Mouse (Mus musculus) forebrain, postnatal 0 days (tissue): ENCODE measurements around the gene Hist2h3c1. TPM values are rescaled to one million over a fixed set of nuclear protein-coding genes. Genes with fewer than 3 reads are reported as not detected.
"Not testable (repeated sequence)": the region's sequence is repeated elsewhere in the genome, so short reads cannot be mapped to it uniquely, and the experiment has no call there.

Source experiments
- ATAC-seq: fragments of 200-750 bp; cut with Nextera tagmentation; 2 replicates; pipeline ENCODE4 v1.8.0; 2017; ENCODE audit warnings: mild to moderate bottlenecking, moderate library complexity
- DNase-seq: peaks from one replicate; pipeline ENCODE4 v3.0.0-alpha.2; 2015
- H3K27ac ChIP-seq: fragments of 300-500 bp; sonication (generic); 2 replicates; pipeline ENCODE4 v1.5.1; 2014; ENCODE audit warnings: low read depth, mild to moderate bottlenecking, antibody characterized with exemption, low read length, moderate library complexity, mixed read lengths
- H3K27me3 ChIP-seq: fragments of 300-500 bp; sonication (generic); 2 replicates; pipeline ENCODE4 v1.6.1; 2014; ENCODE audit warnings: mild to moderate bottlenecking, low read length, mixed read lengths; ENCODE audit not compliant: insufficient read depth
- H3K36me3 ChIP-seq: fragments of 300-500 bp; sonication (generic); 2 replicates; pipeline ENCODE4 v1.6.1; 2014; ENCODE audit warnings: mild to moderate bottlenecking, moderate library complexity; ENCODE audit not compliant: insufficient read depth
- H3K4me1 ChIP-seq: fragments of 300-500 bp; sonication (generic); 2 replicates; pipeline ENCODE4 v1.6.1; 2014; ENCODE audit warnings: antibody characterized with exemption; ENCODE audit not compliant: insufficient read depth
- H3K4me2 ChIP-seq: fragments of 300-500 bp; sonication (generic); 2 replicates; pipeline ENCODE4 v1.6.1; 2014; ENCODE audit warnings: low read depth, mild to moderate bottlenecking, moderate library complexity
- H3K4me3 ChIP-seq: fragments of 300-500 bp; sonication (generic); 2 replicates; pipeline ENCODE4 v1.5.1; 2014; ENCODE audit warnings: low read depth, low read length, mixed read lengths
- H3K9ac ChIP-seq: fragments of 300-500 bp; sonication (generic); 2 replicates; pipeline ENCODE4 v1.6.1; 2014; ENCODE audit warnings: mild to moderate bottlenecking
- H3K9me3 ChIP-seq: fragments of 300-500 bp; sonication (generic); 2 replicates; pipeline ENCODE4 v1.6.1; 2016; ENCODE audit warnings: low read length
- CTCF ChIP-seq: sonication (generic); IDR thresholded peaks from 2 replicates; pipeline ENCODE4 v1.5.1; 2016; ENCODE audit warnings: antibody characterized with exemption, control low read depth, low read depth
- WGBS: fragments of 180-500 bp; shearing (Covaris S2); extraction: QIAGEN DNeasy Blood & Tissue Kit; methylation state at CpG from one replicate; pipeline ENCODE4 v1.1.7; 2014; 5-methylcytosine and 5-hydroxymethylcytosine counted together
- polyA plus RNA-seq: library from polyadenylated mRNA; unstranded; fragments of >200 nt; fragmentation: Nextera tagmentation; extraction: Ambion mirVana; gene quantifications from 2 replicates; pipeline ENCODE4 v1.2.1, GENCODE M21; 2015
- total RNA-seq: library from RNA; depleted of rRNA; stranded (reverse); fragments of >200 nt; gene quantifications from 2 replicates; pipeline ENCODE4 v1.2.3, GENCODE M21; 2014

Hist2h3c1 gene
- total and polyA plus RNA-seq, 2 experiments from 2014 or later, result not detected

GRCm38 (mm10) chr3:96234914-96235313 lies 11.6 kb upstream of the Hist2h3c1 start:
- 90% methylated on average over 2 of the region's 2 CpGs for WGBS
- no peak overlapping the region for H3K4me3 ChIP-seq
- DNase-seq, result no peak
- no peak overlapping the region for H3K27ac ChIP-seq
- no peaks in the 10 kb centered on the region for H3K9me3 ChIP-seq
- no peak for ATAC-seq
- no peak for TF ChIP-seq CTCF
- H3K27me3 ChIP-seq, result no peaks in the 10 kb centered on the region
- no peak overlapping the region for H3K9ac ChIP-seq
- 0 out of 2 replicates have a peak, but pooled peaks cover 3% of the 10 kb centered on the region for H3K4me1 ChIP-seq
- H3K36me3 ChIP-seq, result no peaks in the 10 kb centered on the region
- no peak overlapping the region for H3K4me2 ChIP-seq

- ATAC-seq, result no peak
- TF ChIP-seq CTCF, result no peak
- no peaks in the 10 kb centered on the region for H3K27me3 ChIP-seq
- no peak for DNase-seq
- no peaks in the 10 kb centered on the region for H3K36me3 ChIP-seq
- H3K27ac ChIP-seq, result no peak overlapping the region
- 65% methylated on average over 3 of the region's 3 CpGs for WGBS
- no peak overlapping the region for H3K4me2 ChIP-seq
- H3K9me3 ChIP-seq, result no peaks in the 10 kb centered on the region
- no peak overlapping the region for H3K9ac ChIP-seq
- H3K4me3 ChIP-seq, result no peak overlapping the region
- H3K4me1 ChIP-seq, result 0 out of 2 replicates have a peak, but pooled peaks cover 3% of the 10 kb centered on the region
Measured at GRCm38 (mm10) chr3:96235836-96236235, 10.6 kb upstream of the Hist2h3c1 start.

- H3K9ac ChIP-seq, result no peak overlapping the region
Measured at GRCm38 (mm10) chr3:96236834-96237334, 9.6 kb upstream of the Hist2h3c1 start.

DNA sequence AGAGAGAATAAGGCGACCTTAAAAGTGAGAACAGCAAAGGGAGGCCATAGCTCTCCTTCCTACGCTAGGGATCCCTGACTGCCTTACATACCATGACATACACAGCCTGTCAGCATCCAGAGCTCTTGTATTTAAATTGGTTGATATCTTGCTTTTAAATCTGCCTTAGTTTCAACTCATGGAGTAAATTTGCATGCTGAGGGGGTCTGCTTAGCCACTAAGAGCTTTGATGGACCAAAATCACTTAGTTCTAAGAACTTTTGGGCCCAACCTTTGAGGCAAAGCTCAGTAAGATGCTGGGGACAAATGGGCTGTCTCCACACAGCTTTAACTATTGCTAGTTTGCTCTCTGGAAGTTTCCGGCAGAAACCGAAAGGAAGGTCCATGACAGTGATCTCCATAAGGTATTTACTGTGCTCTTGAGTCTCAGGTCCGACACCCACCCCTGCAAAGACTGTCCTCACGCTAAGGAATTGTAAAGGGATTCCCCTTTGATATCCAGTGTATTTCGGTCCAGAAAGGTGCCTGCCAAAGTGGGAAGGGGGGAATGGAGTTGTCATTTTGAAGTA lies 9.1 kb upstream of the Hist2h3c1 start:
- Histone ChIP-seq H3K9me3 (no peaks in the 10 kb centered on the region), H3K4me2 (peak overlapping the region; percentile 37), H3K4me1 (0 out of 2 replicates have a peak, but pooled peaks cover 3% of the 10 kb centered on the region), H3K27ac (no peak overlapping the region), H3K9ac (no peak overlapping the region), H3K36me3 (no peaks in the 10 kb centered on the region), H3K27me3 (no peaks in the 10 kb centered on the region), H3K4me3 (no peak overlapping the region)
- ATAC-seq, result no peak
- DNase-seq, result no peak
- WGBS, result 22% methylated on average over 7 of the region's 7 CpGs
- no peak for TF ChIP-seq CTCF

More at GRCm38 (mm10) chr3:96236834-96237334, 9.6 kb upstream of the Hist2h3c1 start:
- DNase-seq (no peak), ATAC-seq (no peak)
- Histone ChIP-seq H3K4me1 (0 out of 2 replicates have a peak, but pooled peaks cover 3% of the 10 kb centered on the region), H3K4me3 (no peak overlapping the region), H3K27me3 (no peaks in the 10 kb centered on the region), H3K4me2 (0 out of 2 replicates have a peak overlapping the region, but pooled peaks have one; percentile 37), H3K27ac (no peak overlapping the region), H3K36me3 (no peaks in the 10 kb centered on the region), H3K9me3 (no peaks in the 10 kb centered on the region)
- WGBS, result 80% methylated on average over 4 of the region's 4 CpGs
- TF ChIP-seq CTCF, result no peak

- WGBS, result 2% methylated on average over 12 of the region's 12 CpGs
- Histone ChIP-seq H3K4me1 (0 out of 2 replicates have a peak, but pooled peaks cover 3% of the 10 kb centered on the region), H3K27me3 (no peaks in the 10 kb centered on the region), H3K4me3 (peak overlapping the region; percentile 22), H3K4me2 (peak overlapping the region; percentile 37), H3K9me3 (no peaks in the 10 kb centered on the region), H3K27ac (no peak overlapping the region), H3K9ac (peak overlapping the region; percentile 33; the same call in 1 of the 2 replicates), H3K36me3 (no peaks in the 10 kb centered on the region)
- DNase-seq, result no peak
- no peak for TF ChIP-seq CTCF
- no peak for ATAC-seq
Measured at GRCm38 (mm10) chr3:96237904-96238511, 8.5 kb upstream of the Hist2h3c1 start.

GRCm38 (mm10) chr3:96238954-96239793 lies 7.3 kb upstream of the Hist2h3c1 start, which contains the start of gene Hist2h3c2:
Hist2h3c2 (minus strand) TSS chr3:96239127.
- peak within 1 kb of the TSS; percentile 30 for H3K4me3 ChIP-seq
- WGBS, result 4% methylated on average over 17 of the region's 68 CpGs
- H3K27ac ChIP-seq, DNase-seq, H3K9me3 ChIP-seq, H3K27me3 ChIP-seq, H3K4me1 ChIP-seq, H3K36me3 ChIP-seq: not testable (repeated sequence)
- H3K4me2 ChIP-seq, result peak within 1 kb of the TSS; percentile 39
- H3K9ac ChIP-seq, result peak within 1 kb of the TSS; percentile 33; the same call in 1 of the 2 replicates
- ATAC-seq, result peak; percentile 81

DNA sequence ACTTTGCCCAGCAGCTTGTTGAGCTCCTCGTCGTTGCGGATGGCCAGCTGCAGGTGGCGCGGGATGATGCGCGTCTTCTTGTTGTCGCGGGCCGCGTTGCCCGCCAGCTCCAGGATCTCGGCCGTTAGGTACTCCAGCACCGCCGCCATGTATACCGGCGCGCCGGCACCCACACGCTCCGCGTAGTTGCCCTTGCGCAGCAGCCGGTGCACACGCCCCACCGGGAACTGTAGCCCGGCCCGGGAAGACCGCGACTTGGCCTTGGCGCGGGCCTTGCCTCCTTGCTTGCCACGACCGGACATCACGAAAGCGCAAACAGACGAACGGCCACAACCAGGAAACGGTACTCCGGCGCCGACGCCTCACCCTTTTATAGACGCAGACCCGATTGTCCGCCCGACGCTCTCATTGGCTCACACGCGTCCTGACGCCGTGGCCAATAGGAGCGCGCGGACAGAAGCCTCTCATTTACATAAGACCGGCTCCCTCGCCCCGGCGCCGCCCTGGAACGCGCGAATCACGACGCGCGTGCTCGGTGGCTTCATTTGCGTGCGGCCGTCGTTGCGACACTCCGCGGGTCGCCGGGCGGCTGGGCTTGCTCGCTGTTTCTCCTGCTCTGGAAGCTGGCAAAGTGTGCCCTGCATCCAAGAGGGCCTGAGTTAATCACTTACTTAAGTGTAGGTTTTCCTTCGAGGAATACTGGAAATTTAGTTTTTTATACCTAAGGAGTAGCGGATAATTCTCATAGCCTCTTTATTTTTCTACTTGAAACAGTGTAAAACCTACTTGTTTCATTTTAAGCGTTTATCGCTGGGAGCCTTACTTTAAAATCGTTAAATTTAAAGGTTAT lies 6.3 kb upstream of the Hist2h3c1 start, which contains the start of gene Hist2h2aa2:
Gene Hist2h2aa2, minus strand, starts transcription at position 328 of the 850 bp plus-strand sequence.
- Histone ChIP-seq H3K27ac (peak within 1 kb of the TSS; percentile 47), H3K4me2 (peak within 1 kb of the TSS; percentile 39), H3K4me3 (peak within 1 kb of the TSS; percentile 30), H3K9ac (peak within 1 kb of the TSS; percentile 19)
- H3K36me3 ChIP-seq, H3K4me1 ChIP-seq, H3K27me3 ChIP-seq, H3K9me3 ChIP-seq: not testable (repeated sequence)
- ATAC-seq, result peak; percentile 89
- 3% methylated on average over 28 of the region's 85 CpGs for WGBS
- DNase-seq, result peak; percentile 78
